Mouse (Mus musculus): ENCODE results near the gene Gm10382.

Gene Gm10382

DNA sequence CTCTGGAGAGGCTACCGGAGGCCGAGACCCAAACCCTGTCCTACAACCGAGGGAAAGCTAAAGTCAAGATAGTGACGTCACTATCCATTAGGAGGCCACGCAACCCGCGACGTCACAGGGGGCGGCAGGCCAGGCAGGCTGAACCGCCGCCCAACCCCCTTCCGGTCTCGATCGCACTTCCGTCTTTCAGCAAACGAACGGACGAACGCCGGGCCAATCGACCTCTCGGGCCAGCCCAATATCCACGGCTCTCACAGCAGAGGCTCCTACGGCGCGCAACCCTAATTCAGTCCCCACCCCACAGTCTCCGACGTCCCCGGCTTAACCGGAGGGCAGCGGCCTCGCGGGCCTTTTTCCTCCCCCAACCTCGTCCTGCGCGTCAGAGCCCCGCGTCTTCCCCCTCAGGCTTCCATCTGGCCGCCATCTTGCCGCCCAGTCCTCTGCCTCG lies at the start of gene Gm10382:
Gene Gm10382, plus strand, starts transcription at position 192 of the 448 bp plus-strand sequence.
- ChIA-PET CTCF (interaction anchor here in 1 of 4 experiments (0.6 kb wide), 1 partner anchor 103 kb away, joined by 11 read pairs; no protein-coding TSS in a partner anchor), POLR2A (interaction anchor here (0.6 to 2.2 kb wide), 40 partner anchors 10 to 152 kb away, joined by 3 to 39 read pairs (median 5); partner anchors contain the start of genes Bri3bp (in 2 of the 4) and Dhx37 (in 1 of the 4))

DNA sequence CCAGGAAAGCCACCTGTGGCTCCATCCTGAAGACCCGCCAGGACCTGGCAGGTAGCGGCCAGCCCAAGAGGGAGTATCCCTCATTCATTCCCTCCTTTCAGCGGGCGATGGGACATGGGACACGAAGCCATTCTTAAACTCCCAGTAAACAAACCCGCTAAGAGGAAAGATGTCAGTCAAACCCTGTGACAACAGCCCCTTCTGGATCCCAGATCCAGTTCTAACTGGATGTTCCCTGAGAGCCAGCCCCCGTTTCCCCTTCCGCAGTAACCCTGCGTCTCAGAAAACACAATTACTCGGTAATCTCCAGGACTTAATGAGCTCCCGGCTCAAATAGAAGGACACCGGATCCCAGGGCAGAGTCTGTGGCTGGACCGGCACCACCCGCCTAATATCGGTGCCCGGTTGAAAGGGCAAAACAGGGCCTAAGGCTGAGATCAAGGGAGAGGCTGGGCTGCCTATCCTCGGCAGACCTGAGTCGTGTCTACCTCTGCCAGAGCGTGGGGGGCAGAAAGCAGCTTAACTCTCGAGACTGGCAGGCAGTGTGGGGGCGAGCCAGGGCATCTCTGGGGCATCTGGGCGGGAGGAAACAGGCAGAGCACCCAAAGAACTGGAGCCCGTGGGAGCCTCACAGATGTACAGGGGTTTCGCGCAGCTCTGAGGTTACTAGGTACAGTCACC lies 49.1 kb upstream of the Gm10382 start:
- ChIA-PET POLR2A (interaction anchor here in 3 of 4 experiments (0.7 to 3.9 kb wide), 34 partner anchors 8 to 248 kb away, joined by 3 to 29 read pairs (median 5); no protein-coding TSS in a partner anchor), CTCF (interaction anchor here (0.6 to 2.9 kb wide), 16 partner anchors 8 to 186 kb away, joined by 3 to 14 read pairs (median 4); no protein-coding TSS in a partner anchor)

DNA sequence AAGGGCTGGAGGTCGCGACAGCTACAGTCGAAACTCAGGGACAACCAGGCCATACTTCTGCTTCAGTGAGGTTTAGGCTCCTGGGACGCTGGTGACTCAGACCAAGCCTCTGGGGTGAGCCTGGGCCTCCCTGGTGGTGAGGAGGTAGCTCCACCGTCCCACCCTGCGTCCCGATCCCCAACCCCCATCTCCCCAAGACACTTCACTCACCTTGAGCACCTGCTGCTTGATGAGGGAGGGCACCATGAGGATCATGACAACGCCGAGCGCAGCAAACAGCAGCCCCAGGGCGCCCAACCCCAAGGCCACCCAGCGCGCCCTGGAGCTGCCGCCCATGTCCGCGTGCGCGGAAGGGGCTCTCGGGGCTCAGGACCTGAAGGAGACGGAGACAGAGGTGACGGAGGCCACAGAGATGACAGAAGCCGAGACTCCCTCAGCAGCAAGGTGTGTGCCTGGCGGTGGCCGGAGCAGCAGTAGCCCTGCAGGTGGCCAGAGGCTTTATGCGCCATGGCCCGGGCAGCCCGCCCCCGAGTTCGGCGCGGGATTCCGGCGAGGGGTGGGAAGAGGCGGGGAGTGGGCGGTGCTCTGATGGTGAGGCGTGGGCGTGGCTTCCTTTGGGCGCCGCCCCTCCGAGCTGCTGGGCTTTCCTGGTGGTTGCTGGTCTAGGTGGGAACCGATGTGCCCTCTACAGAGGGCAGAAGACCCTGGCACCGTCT lies 48.4 kb upstream of the Gm10382 start, which contains the start of gene Scarb1:
Gene Scarb1, minus strand, starts transcription at position 548 of the 716 bp plus-strand sequence.
- POLR2A ChIA-PET, result interaction anchor here (0.6 to 3.9 kb wide), 45 partner anchors 7 to 481 kb away, joined by 3 to 29 read pairs (median 4); no protein-coding TSS in a partner anchor

DNA sequence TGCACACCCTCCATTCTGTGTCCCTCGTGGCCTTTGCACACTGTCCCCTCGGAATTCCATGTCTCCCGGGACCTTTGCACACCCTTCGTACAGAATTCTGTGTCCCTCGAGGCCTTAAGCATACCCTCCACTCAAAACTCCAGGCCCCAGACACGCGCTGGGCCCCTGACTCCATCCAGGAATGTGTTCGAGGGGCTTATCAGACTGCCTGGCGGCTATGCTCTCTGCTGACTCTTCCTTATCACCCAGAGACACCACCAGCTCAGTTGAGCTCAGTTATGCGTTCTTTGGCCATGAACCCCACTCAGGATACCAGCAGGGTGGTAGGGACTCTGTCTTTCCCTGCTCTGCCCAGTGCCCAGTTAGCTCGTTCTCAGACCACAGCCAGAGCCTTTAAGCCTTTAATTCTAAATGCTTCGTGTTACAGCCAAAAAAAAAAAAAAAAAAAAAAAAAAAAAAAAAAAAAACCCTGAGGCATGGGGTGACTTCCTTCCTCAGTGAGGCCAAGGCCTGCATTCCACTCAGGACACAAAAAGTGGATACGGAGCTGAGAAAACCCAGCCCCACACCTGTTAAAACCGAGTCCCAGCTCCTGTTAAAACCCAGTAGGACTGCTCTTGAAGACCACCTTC lies 47.5 kb upstream of the Gm10382 start:
- ChIA-PET POLR2A (interaction anchor here (0.6 to 3.9 kb wide), 33 partner anchors 8 to 482 kb away, joined by 3 to 29 read pairs (median 5); no protein-coding TSS in a partner anchor), CTCF (interaction anchor here (0.5 to 2.9 kb wide), 16 partner anchors 11 to 405 kb away, joined by 3 to 12 read pairs (median 4); no protein-coding TSS in a partner anchor)

More for the DNA sequence above, 48.4 kb upstream of the Gm10382 start, which contains the start of gene Scarb1:
- CTCF ChIA-PET, result interaction anchor here (0.5 to 2.9 kb wide), 24 partner anchors 8 to 369 kb away, joined by 3 to 14 read pairs (median 4); no protein-coding TSS in a partner anchor

DNA sequence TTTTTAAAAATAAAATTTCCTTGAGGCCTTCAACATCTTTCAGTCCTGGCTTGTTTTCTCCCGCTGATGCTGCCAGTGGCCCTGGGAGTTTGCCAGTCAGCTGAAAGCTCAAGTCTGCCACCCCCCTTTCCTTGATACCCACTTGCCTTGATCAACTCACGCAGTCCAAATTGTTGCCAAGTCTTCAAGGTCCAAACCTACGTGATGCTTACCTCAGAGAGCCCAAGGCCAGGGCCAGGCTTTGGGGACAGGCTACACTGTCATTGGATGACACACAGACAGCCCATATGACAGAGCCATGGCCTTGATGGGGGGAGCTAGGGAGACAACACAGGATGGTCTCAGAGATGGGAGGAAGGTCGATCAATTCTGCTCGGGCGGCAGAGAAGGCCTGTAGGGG lies 44.8 kb upstream of the Gm10382 start:
- CTCF ChIA-PET, result interaction anchor here in 1 of 4 experiments (1.1 kb wide), 2 partner anchors 24 to 70 kb away, joined by 3 read pairs; no protein-coding TSS in a partner anchor
- POLR2A ChIA-PET, result interaction anchor here in 1 of 4 experiments (1.2 kb wide), 1 partner anchor 50 kb away, joined by 5 read pairs; no protein-coding TSS in a partner anchor

DNA sequence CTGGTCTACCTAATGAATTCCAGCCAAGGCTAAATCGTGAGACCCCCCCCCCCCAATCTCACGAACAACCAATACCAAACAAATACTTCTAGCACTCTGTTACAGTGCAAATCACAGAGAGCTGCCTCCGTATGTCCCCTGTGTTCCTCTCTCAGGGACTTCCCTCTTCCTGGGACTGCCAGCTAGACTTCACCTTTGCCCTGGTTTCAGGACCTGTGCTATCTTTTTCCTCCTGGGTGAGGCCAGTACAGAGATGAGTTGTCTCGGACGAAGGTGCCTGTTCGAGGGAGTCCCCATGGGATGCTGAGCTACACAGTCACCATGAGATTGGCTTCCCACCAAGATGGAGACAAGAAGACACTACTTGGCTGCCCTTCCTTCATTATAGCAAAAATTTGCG lies 41.1 kb upstream of the Gm10382 start:
- CTCF ChIA-PET, result interaction anchor here (0.6 to 1.5 kb wide), 47 partner anchors 8 to 1098 kb away, joined by 3 to 20 read pairs (median 4); partner anchors contain the start of gene Scarb1 (in 1 of the 4)
- POLR2A ChIA-PET, result interaction anchor here in 3 of 4 experiments (0.6 to 1.3 kb wide), 15 partner anchors 8 to 133 kb away, joined by 3 to 5 read pairs (median 3); no protein-coding TSS in a partner anchor

DNA sequence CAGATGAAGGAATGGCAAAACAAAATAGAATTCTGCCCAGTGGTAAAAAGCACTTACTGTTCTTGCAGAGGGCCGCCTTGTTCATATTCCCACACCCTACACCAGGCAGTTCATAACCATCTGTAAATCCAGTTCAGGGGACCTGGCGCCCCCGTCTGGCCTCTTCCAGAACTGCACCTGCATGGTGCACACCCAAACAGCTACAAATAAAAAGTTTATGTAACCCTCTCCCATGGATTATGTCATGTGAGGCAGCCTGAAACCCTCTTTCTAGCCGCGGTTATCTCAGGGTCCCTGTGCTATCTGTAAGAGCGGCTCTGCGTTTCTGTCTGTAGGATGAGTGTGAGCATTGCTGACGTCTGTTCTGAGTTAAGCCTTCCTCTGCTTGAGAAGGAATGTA lies 40.6 kb upstream of the Gm10382 start:
- CTCF ChIA-PET, result interaction anchor here (0.5 to 1.5 kb wide), 54 partner anchors 9 to 1098 kb away, joined by 3 to 20 read pairs (median 4); partner anchors contain the start of gene Scarb1 (in 1 of the 4)
- POLR2A ChIA-PET, result interaction anchor here in 3 of 4 experiments (0.6 to 1.3 kb wide), 16 partner anchors 8 to 92 kb away, joined by 3 to 6 read pairs (median 3); no protein-coding TSS in a partner anchor

DNA sequence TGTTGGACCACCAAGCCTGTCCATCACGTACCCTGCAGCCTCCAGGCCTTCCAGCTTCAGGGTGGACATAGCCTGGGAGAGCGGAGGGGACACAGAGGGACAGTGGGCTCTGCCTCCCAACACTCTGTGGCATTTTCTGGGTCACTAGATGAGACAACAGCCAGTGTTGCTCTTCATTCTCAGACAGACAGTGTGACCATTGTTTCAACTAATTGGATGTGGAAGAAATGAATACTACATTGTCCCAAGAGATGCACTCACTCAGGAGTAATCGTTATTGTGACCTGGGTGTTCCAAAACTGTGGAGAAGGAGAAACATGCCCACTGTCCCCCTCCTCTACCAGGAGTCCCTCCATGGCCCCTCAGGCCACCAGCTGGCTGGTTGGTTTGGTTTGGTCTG lies 39.7 kb upstream of the Gm10382 start:
- ChIA-PET POLR2A (interaction anchor here in 1 of 4 experiments (1.1 kb wide), 1 partner anchor 9 kb away, joined by 9 read pairs; the partner anchor contains the start of gene Scarb1), CTCF (interaction anchor here in 2 of 4 experiments (0.5 to 1.4 kb wide), 4 partner anchors 9 to 450 kb away, joined by 3 to 7 read pairs (median 4); partner anchors contain the start of gene Scarb1 (in 1 of the 2))

DNA sequence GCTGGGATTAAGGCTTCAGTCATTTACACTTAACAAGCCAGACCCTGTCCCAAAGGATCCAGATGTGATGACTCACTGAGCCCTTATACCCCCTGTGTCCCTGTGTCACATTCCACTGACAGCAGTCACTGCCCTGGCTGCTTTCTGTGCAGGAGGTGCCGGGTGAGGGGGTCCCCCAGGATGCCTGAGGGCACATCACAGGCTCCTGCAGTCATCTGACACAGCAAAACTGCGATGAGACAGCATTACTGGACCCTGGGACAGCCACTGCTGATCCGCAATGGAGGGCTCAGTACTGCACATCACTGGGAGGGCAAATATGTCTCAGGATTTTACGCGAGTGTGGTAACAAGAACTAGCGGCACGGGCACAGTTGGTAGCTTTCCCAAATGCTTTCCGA lies 38.1 kb upstream of the Gm10382 start:
- ChIA-PET POLR2A (interaction anchor here in 3 of 4 experiments (0.7 to 3.9 kb wide), 6 partner anchors 10 to 287 kb away, joined by 3 to 21 read pairs (median 4); partner anchors contain the start of gene Scarb1 (in 1 of the 3)), CTCF (interaction anchor here in 3 of 4 experiments (0.6 to 3.0 kb wide), 9 partner anchors 12 to 202 kb away, joined by 3 to 15 read pairs (median 4); no protein-coding TSS in a partner anchor)

DNA sequence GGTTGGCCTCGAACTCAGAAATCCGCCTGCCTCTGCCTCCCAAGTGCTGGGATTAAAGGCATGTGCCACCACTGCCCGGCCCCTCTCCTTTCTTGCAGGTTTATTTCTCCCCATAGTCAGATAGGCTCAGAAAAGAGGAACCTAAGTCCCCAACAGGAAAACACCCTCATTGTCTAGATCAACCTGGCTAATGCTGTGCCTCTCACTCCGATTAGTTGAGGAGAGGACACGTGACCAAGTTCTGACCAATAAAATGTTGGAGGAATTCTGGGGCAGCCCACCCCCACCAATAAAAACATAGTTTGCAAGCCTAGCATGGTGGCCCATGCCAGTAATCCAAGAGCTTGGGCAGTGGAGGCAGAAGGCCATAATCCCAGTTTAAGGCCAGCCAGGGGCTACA lies 37.2 kb upstream of the Gm10382 start:
- ChIA-PET CTCF (interaction anchor here (0.6 to 3.0 kb wide), 11 partner anchors 9 to 261 kb away, joined by 3 to 15 read pairs (median 3); no protein-coding TSS in a partner anchor), POLR2A (interaction anchor here in 3 of 4 experiments (0.7 to 4.6 kb wide), 12 partner anchors 11 to 288 kb away, joined by 3 to 21 read pairs (median 4); partner anchors contain the start of gene Scarb1 (in 2 of the 3))

DNA sequence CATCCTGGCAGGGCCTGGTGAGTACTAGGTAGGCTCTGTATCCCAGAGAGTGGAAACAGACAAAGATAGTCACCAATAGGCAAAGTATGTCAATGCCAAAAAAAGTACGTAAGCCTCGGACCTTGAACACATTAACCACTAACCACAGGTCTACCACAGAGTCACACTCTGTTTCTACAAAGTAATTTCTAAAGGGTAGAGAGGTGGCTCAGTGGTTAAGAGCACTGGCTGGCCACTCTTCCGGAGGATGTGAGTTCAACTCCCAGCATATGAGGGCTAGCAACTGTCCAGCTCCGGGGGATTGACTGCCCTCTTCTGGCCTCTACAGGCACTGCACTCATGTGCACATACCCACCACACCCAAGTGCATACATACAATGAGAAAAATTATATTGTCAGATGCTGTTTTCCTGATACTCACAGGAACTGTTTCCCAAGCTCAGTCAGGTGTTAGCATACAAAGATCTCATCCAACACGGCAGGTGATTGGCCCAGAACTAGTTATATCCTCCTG lies 36.3 kb upstream of the Gm10382 start:
- CTCF ChIA-PET, result interaction anchor here (0.6 to 3.0 kb wide), 8 partner anchors 11 to 82 kb away, joined by 3 to 15 read pairs (median 4); no protein-coding TSS in a partner anchor
- POLR2A ChIA-PET, result interaction anchor here in 2 of 4 experiments (0.8 to 4.6 kb wide), 7 partner anchors 12 to 41 kb away, joined by 3 to 21 read pairs (median 4); partner anchors contain the start of gene Scarb1 (in 2 of the 2)

DNA sequence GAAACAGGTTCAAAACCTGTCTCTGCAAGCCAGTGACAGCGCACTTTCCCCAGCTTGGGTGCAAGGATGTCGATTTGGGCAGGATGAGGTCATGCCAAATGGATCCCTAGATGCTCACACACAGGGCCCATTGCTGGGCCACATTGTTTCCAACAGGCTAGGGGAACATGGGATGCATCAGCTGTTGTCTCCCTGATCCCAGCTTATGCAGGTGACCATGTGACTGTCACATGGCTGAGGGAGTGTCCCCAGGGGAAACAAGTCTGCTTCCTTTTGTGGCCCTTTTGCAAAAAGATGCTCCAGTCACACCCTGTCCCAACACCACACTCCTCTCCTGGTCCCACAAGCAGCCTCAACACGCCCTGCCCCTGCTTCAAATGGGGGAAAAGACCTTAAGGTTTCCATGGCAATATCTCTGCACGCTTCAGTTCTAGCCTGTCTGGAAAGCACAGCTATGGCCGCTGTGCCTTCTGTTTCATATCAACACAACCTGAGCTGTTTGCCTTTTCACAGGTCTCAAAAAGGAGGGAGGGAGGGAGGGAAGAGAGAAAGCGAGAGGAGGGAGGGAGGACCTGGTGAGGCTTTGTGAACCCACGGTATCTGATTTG lies 34.1 kb upstream of the Gm10382 start:
- ChIA-PET POLR2A (interaction anchor here in 3 of 4 experiments (0.6 to 4.6 kb wide), 8 partner anchors 14 to 68 kb away, joined by 3 to 15 read pairs (median 4); partner anchors contain the start of gene Scarb1 (in 2 of the 3)), CTCF (interaction anchor here (0.6 to 1.4 kb wide), 10 partner anchors 12 to 753 kb away, joined by 3 to 9 read pairs (median 4); no protein-coding TSS in a partner anchor)

DNA sequence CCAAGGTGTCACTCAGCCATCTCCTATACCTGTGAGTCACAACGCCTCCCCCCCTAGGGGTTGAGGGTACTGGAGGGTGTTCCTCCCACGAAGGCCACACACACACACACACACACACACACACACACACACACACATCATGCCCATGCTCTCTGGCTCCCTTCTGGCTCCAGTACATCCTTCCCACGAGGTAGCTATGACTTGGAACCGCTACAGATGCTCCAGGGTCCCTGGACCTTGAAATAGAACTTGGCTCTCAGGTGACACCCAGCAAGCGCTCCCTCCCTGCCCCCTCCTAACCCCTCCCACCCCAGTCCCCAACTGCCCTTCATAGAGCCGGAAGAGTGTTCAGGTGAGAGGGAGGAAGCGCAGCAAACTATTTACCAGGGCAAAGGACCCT lies 33.5 kb upstream of the Gm10382 start:
- POLR2A ChIA-PET, result interaction anchor here in 3 of 4 experiments (0.6 to 4.6 kb wide), 7 partner anchors 15 to 864 kb away, joined by 3 to 15 read pairs (median 3); partner anchors contain the start of gene Scarb1 (in 2 of the 3)
- CTCF ChIA-PET, result interaction anchor here (0.6 to 1.2 kb wide), 6 partner anchors 13 to 578 kb away, joined by 3 to 11 read pairs (median 4); no protein-coding TSS in a partner anchor

DNA sequence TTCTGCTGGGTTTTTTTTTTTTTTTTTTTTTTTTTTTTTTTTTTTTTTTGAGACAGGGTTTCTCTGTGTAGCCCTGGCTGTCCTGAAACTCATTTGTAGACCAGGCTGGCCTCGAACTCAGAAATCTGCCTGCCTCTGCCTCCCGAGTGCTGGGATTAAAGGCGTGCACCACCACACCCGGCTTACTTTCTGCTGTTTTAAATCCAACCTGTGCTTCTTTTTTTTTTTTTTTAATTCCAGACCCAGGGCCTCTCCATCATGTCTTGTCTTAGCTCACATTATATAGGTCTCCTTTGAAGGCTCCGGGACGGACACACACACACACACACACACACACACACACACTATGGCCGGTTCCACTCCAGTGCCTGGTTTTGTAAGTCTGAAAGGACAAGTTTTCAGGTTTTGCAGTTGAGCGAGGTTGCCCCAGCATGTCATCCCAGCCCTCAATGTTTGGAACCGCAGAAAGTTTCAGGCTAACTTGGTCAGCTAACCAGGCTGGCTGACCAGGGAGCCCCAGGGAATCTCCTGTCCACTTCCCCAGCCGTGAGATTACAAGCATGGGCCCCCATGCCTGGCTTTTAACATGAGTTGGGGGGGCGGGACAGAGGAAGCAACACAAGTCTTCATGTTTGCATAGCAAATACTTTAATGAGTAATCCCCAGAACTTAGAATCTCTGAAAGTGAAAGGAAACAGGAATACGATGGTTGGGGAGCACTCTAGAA lies 31.4 kb upstream of the Gm10382 start:
- ChIA-PET CTCF (interaction anchor here in 1 of 4 experiments (0.5 to 2.3 kb wide), 5 partner anchors 9 to 291 kb away, joined by 3 to 8 read pairs (median 4); no protein-coding TSS in a partner anchor), POLR2A (interaction anchor here (0.5 to 1.1 kb wide), 11 partner anchors 11 to 272 kb away, joined by 3 to 12 read pairs (median 3); partner anchors contain the start of gene Gm10382 (in 1 of the 4))

DNA sequence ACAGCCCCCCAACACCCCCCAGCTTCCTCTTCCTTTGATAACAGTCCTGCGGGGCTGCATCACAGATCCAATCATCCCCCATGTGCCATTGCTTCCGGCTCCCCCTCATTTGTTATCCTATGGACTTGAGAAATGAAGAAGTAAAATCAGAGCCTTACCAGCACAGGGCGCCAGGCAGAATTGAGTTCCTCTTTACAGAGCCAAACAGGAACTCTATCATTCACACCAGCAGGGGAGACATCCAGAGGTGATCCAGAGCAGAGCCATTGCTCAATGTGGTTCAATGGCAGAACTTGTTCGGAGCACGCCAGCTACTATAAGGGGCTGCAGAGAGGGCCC lies 30.9 kb upstream of the Gm10382 start:
- CTCF ChIA-PET, result interaction anchor here in 2 of 4 experiments (0.6 to 2.3 kb wide), 4 partner anchors 10 to 291 kb away, joined by 3 to 8 read pairs (median 3); no protein-coding TSS in a partner anchor
- POLR2A ChIA-PET, result interaction anchor here in 3 of 4 experiments (0.6 to 1.0 kb wide), 4 partner anchors 11 to 110 kb away, joined by 3 read pairs; no protein-coding TSS in a partner anchor

All from embryonic stem cell, embryonic (primary cell).